Mouse (Mus musculus) kidney, adult 8-10 months (tissue): ENCODE measurements at regions not wholly inside any gene's neighbourhood (a gene's known extent, or its start where the extent isn't known, plus 50 kb on each side); places are given as distances from the start of the nearest gene placed in this dataset.
"Not testable (repeated sequence)": the region's sequence is repeated elsewhere in the genome, so short reads cannot be mapped to it uniquely, and the experiment has no call there.

Experiments
- DNase-seq, 2 experiments: peaks; one replicate each; pipeline ENCODE4 v3.0.0; 2022

- DNase-seq: no peak
Measured at GRCm38 (mm10) chr4:71663397-71663796, 94.4 kb downstream of the Gm11232 start.

- DNase-seq: peak; percentile 2 to 7
Measured at GRCm38 (mm10) chr4:71640521-71640920, 117.2 kb downstream of the Gm11232 start.

- no peak for DNase-seq
Measured at GRCm38 (mm10) chr4:71627088-71627487, 130.7 kb downstream of the Gm11232 start.

- DNase-seq: no peak
Measured at GRCm38 (mm10) chr4:71626626-71627025, 131.1 kb downstream of the Gm11232 start.

GRCm38 (mm10) chr4:71624771-71625170 lies 133.0 kb downstream of the Gm11232 start:
- no peak for DNase-seq

GRCm38 (mm10) chr4:71613720-71614119 lies 144.0 kb downstream of the Gm11232 start:
- no peak for DNase-seq

GRCm38 (mm10) chr4:71585880-71586279 lies 171.9 kb downstream of the Gm11232 start:
- DNase-seq: no peak

- DNase-seq: peak in 1 of 2 experiments; percentile 22
Measured at GRCm38 (mm10) chr4:71560656-71561055, 197.1 kb downstream of the Gm11232 start.

- no peak for DNase-seq
Measured at GRCm38 (mm10) chr4:71539200-71539599, 218.6 kb downstream of the Gm11232 start.

- DNase-seq: no peak
Measured at GRCm38 (mm10) chr4:71537971-71538370, 219.8 kb downstream of the Gm11232 start.

GRCm38 (mm10) chr4:71524255-71524970 lies 233.4 kb downstream of the Gm11232 start:
- no peak for DNase-seq

GRCm38 (mm10) chr4:71520751-71521150 lies 237.0 kb downstream of the Gm11232 start:
- no peak for DNase-seq

GRCm38 (mm10) chr4:71517921-71518404 lies 239.8 kb downstream of the Gm11232 start:
- DNase-seq: no peak

- DNase-seq: peak; percentile 1 to 7
Measured at GRCm38 (mm10) chr4:71506911-71507310, 250.9 kb downstream of the Gm11232 start.

- DNase-seq: no peak
Measured at GRCm38 (mm10) chr4:71489788-71490187, 268.0 kb downstream of the Gm11232 start.

GRCm38 (mm10) chr4:71488663-71489161 lies 269.1 kb downstream of the Gm11232 start:
- peak; percentile 4 to 15 for DNase-seq

GRCm38 (mm10) chr4:71488059-71488458 lies 269.7 kb downstream of the Gm11232 start:
- DNase-seq: no peak

GRCm38 (mm10) chr4:71480960-71481359 lies 276.8 kb downstream of the Gm11232 start:
- DNase-seq: no peak

GRCm38 (mm10) chr4:71470580-71470979 lies 287.2 kb downstream of the Gm11232 start:
- no peak for DNase-seq

GRCm38 (mm10) chr4:71454811-71455210 lies 303.0 kb downstream of the Gm11232 start:
- DNase-seq: no peak

- DNase-seq: no peak
Measured at GRCm38 (mm10) chr4:71453499-71453898, 304.3 kb downstream of the Gm11232 start.

GRCm38 (mm10) chr4:71446461-71446860 lies 311.3 kb downstream of the Gm11232 start:
- no peak for DNase-seq

GRCm38 (mm10) chr4:71431245-71431929 lies 326.4 kb downstream of the Gm11232 start:
- no peak for DNase-seq

- not testable (repeated sequence) for DNase-seq
Measured at GRCm38 (mm10) chr4:71422121-71422520, 335.6 kb downstream of the Gm11232 start.
